Mouse (Mus musculus): ENCODE measurements around the gene Slc51a.

DNA sequence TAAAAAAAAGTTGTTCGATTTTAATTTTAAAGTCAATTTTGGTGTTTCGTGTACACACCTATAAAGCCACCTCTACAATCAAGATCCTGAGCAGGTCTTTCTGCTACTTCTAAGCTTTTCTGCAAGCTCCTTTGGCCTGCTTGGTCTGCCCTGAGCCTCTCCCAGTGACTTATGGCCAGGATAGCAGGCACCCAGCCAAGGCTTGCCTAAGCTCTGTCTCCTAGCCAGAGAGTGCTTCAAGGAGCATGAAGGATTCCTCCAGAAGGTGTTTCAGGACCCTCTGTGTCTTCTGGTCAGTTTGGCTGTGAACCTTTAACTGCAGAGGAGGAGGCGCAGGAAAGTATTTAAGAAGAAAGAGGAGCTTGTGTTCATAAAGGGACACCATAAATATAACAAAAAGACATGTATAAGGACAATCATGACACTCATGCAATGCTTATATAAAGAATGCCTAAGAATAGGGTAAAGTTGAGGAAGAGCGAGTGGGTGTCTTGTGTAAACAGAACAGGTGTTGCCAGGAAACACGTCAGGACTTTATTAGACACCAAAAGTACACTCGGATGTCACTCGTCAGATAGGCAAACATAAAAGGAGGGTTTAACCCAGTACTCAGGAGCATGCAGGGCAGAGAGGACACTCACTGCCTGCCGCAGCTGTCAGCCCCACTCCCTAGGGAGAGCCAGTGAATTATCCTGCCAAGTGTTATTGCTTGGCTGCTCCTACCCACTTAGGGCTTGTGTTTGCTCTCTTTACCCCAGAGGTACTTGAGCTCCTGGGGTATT, 36.0 kb upstream of the Slc51a start:
- TF ChIP-seq EP300 (IDR thresholded peaks at IDR 0.05) (no peak), CTCF (IDR thresholded peaks at IDR 0.05) (no peak)
